Comparison of ENCODE assay signal across 27 mouse cellular contexts in the genomic region with DNA sequence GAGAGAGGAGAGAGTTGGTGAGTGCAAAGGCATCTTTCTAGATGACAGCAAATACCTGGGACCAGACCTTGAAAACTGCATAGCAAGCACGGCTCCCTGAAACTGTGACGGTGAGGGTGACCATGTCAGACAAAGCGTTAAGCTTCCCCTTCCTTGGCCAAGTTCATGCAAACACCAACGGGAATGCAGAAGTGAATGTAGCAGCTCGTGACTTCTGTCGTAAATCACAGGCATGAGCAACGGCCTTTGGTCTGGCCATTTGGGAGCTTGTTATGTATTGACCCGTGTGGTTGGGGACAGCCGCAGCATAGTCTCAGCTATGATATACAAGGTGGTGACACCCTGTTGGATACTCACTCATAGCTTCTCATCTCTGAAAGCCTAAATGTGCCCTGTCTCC.
DNase-seq lines count a peak whose midpoint lies in the region; ATAC-seq and TF ChIP-seq lines count a peak whose summit lies in the region.
"Had no signal": no experiment of that assay in that cellular context is flagged by ENCODE, and none has a peak within 500 bp of the region (broad histone marks: within the 10 kb centered on the region; RNA-seq: fewer than 3 reads in every experiment).

No protein-coding gene starts in this region.

- no peak for TF ChIP-seq POLR2A in kidney, adult 2 months (IDR thresholded peaks at IDR 0.05; ENCODE audit: low read depth, low read length)
- no peak for TF ChIP-seq POLR2A in bone marrow macrophage, adult 2 months (IDR thresholded peaks at IDR 0.05; ENCODE audit: borderline replicate concordance, low read depth, low read length)

- no peak for TF ChIP-seq CTCF in kidney, adult 2 months (conservative IDR thresholded peaks at IDR 0.05; ENCODE audit: insufficient read depth, insufficient read length, low read depth, low read length)
- TF ChIP-seq CTCF in lung, postnatal 0 days (IDR thresholded peaks at IDR 0.05) = no peak
- no peak for TF ChIP-seq CTCF in bone marrow macrophage, adult 2 months (IDR thresholded peaks at IDR 0.05; ENCODE audit: low read depth, low read length)

- no peak overlapping the region for H3K9ac ChIP-seq in lung, postnatal 0 days (replicated peaks; ENCODE audit: low read depth)
- H3K9ac ChIP-seq: hindbrain, embryonic 13.5 days; liver, embryonic 15.5 days; midbrain, embryonic 13.5 days; neural tube, embryonic 12.5 days had no signal

- no peaks in the 10 kb centered on the region for H3K27me3 ChIP-seq in kidney, adult 2 months (replicated peaks; ENCODE audit: control insufficient read depth, insufficient read depth, low read length)
- no peaks in the 10 kb centered on the region for H3K27me3 ChIP-seq in lung, postnatal 0 days (replicated peaks; ENCODE audit: insufficient read depth, low read length)
- H3K27me3 ChIP-seq: liver, embryonic 15.5 days; midbrain, embryonic 13.5 days; neural tube, embryonic 12.5 days had no signal

- TF ChIP-seq EP300 in lung, postnatal 0 days (IDR thresholded peaks at IDR 0.05) = no peak

- no peak overlapping the region for H3K4me3 ChIP-seq in kidney, adult 2 months (ENCODE audit: insufficient read depth, low read depth, low read length)
- no peak overlapping the region for H3K4me3 ChIP-seq in lung, postnatal 0 days (ENCODE audit: low read depth, low read length)
- H3K4me3 ChIP-seq in bone marrow macrophage, adult 2 months (ENCODE audit: insufficient read depth, low read length) = no peak overlapping the region
- H3K4me3 ChIP-seq: erythroblast, embryonic 14.5 days; gastrocnemius, adult 2 months; hindbrain, embryonic 13.5 days; liver, embryonic 15.5 days; midbrain, embryonic 13.5 days; myocyte; neural tube, embryonic 12.5 days had no signal

- H3K4me2 ChIP-seq in lung, postnatal 0 days (replicated peaks; ENCODE audit: low read depth, low read length) = no peak overlapping the region
- H3K4me2 ChIP-seq: heart, embryonic 11.5 days; hindbrain, embryonic 13.5 days; liver, embryonic 15.5 days; midbrain, embryonic 13.5 days; neural tube, embryonic 12.5 days had no signal

- H3K36me3 ChIP-seq in kidney, adult 2 months (ENCODE audit: control insufficient read depth, insufficient read depth, low read length) = no peaks in the 10 kb centered on the region
- no peaks in the 10 kb centered on the region for H3K36me3 ChIP-seq in lung, postnatal 0 days (ENCODE audit: insufficient read depth, low read length)
- H3K36me3 ChIP-seq: hindbrain, embryonic 13.5 days; liver, embryonic 15.5 days; midbrain, embryonic 13.5 days; neural tube, embryonic 12.5 days had no signal

- no peaks in the 10 kb centered on the region for H3K4me1 ChIP-seq in kidney, adult 2 months (ENCODE audit: control insufficient read depth, insufficient read depth, low read length)
- no peaks in the 10 kb centered on the region for H3K4me1 ChIP-seq in lung, postnatal 0 days (ENCODE audit: insufficient read depth, low read depth, low read length)
- peaks cover 5% of the 10 kb centered on the region for H3K4me1 ChIP-seq in bone marrow macrophage, adult 2 months (ENCODE audit: control insufficient read depth, insufficient read depth, low read length)
- H3K4me1 ChIP-seq: hindbrain, embryonic 13.5 days; liver, embryonic 15.5 days; midbrain, embryonic 13.5 days; neural tube, embryonic 12.5 days had no signal

- no peaks in the 10 kb centered on the region for H3K9me3 ChIP-seq in lung, postnatal 0 days (ENCODE audit: low read length)
- H3K9me3 ChIP-seq: hindbrain, embryonic 13.5 days; liver, embryonic 15.5 days; midbrain, embryonic 13.5 days; neural tube, embryonic 12.5 days had no signal

- WGBS in kidney, adult 2 months = 44% methylated on average over 9 of the region's 9 CpGs
- 70% methylated on average over 9 of the region's 9 CpGs for WGBS in lung, postnatal 0 days

- no peak for ATAC-seq in lung, postnatal 0 days
- peak; percentile 89 for ATAC-seq in granulocyte monocyte progenitor cell, adult 5-6 weeks (replicated peaks; ENCODE audit: poor library complexity, severe bottlenecking)
- ATAC-seq: CD4-positive, CD25-positive, alpha-beta regulatory T cell, adult 4 months; forebrain, embryonic 16.5 days; intestine, postnatal 0 days; midbrain, embryonic 13.5 days had no signal

- DNase-seq in kidney, adult 2 months = peak; percentile 9
- no peak for DNase-seq in kidney, postnatal 4 days
- DNase-seq in lung, postnatal 0 days (ENCODE audit: low spot score) = peak; percentile 12
- DNase-seq in lung, postnatal 10 days = no peak
- no peak for DNase-seq in gastrocnemius, postnatal 10 days
- DNase-seq: adrenal gland, postnatal 14 days; cerebellum, adult 11-12 months; cerebellum, adult 9-11 months; gastrocnemius, adult 2 months; heart, postnatal 36 days; layer of hippocampus, postnatal 36 days; left cerebral cortex, postnatal 4 days; right cerebral cortex, adult 18-20 months; thymus, adult 2 months; thymus, postnatal 36 days had no signal

- H3K27ac ChIP-seq in kidney, adult 2 months (ENCODE audit: insufficient read depth, low read depth, low read length) = no peak overlapping the region
- no peak overlapping the region for H3K27ac ChIP-seq in lung, postnatal 0 days (ENCODE audit: low read length)
- peak overlapping the region; percentile 48 for H3K27ac ChIP-seq in bone marrow macrophage, adult 2 months (ENCODE audit: insufficient read depth, low read depth, low read length)
- H3K27ac ChIP-seq: gastrocnemius, adult 2 months; hindbrain, embryonic 13.5 days; liver, embryonic 15.5 days; midbrain, embryonic 13.5 days; neural tube, embryonic 12.5 days had no signal

Comparison
In these comparisons a context has a peak if more than half of its experiments do, and no peak if none do; other contexts are left out.
1. DNase-seq: peak in kidney, adult 2 months (single experiment) and lung, postnatal 0 days (single experiment); none in kidney, postnatal 4 days (0 of 2), lung, postnatal 10 days (single experiment) and gastrocnemius, postnatal 10 days (single experiment).